Mouse (Mus musculus) urinary bladder, postnatal 4 days (tissue): ENCODE data around the gene Tfam.

Experiments used
- DNase-seq, 2 experiments: peaks; one replicate each; pipeline ENCODE4 v3.0.0; 2021 to 2022; ENCODE audit warnings: low spot score in 2 of 2

Gene Tfam

GRCm38 (mm10) chr10:71223101-71223500 is 15.0 kb downstream of the Tfam start:
- no peak for DNase-seq

- no peak for DNase-seq
Observed at GRCm38 (mm10) chr10:71222639-71223038, 15.4 kb downstream of the Tfam start.

- DNase-seq, result peak; percentile 61 to 81
Observed at GRCm38 (mm10) chr10:71218228-71218892, 19.7 kb downstream of the Tfam start.

GRCm38 (mm10) chr10:71215996-71216395 is 22.1 kb downstream of the Tfam start:
- DNase-seq, result no peak

- no peak for DNase-seq
Observed at GRCm38 (mm10) chr10:71201512-71201911, 36.6 kb downstream of the Tfam start.

GRCm38 (mm10) chr10:71200964-71201363 is 37.1 kb downstream of the Tfam start:
- DNase-seq, result no peak

GRCm38 (mm10) chr10:71198676-71199075 is 39.4 kb downstream of the Tfam start:
- peak in 1 of 2 experiments; percentile 44 for DNase-seq

GRCm38 (mm10) chr10:71197036-71197785 is 40.9 kb downstream of the Tfam start:
- DNase-seq, result no peak

GRCm38 (mm10) chr10:71195501-71195900 is 42.6 kb downstream of the Tfam start:
- peak in 1 of 2 experiments; percentile 26 for DNase-seq

- DNase-seq, result peak in 1 of 2 experiments; percentile 33
Observed at GRCm38 (mm10) chr10:71194713-71195112, 43.4 kb downstream of the Tfam start.

GRCm38 (mm10) chr10:71193319-71193718 is 44.8 kb downstream of the Tfam start:
- DNase-seq, result no peak

- DNase-seq, result no peak
Observed at GRCm38 (mm10) chr10:71192886-71193285, 45.2 kb downstream of the Tfam start.

- no peak for DNase-seq
Observed at GRCm38 (mm10) chr10:71188681-71189080, 49.4 kb downstream of the Tfam start.

- DNase-seq, result no peak
Observed at GRCm38 (mm10) chr10:71185059-71185458, 53.0 kb downstream of the Tfam start.

GRCm38 (mm10) chr10:71183339-71184031 is 54.6 kb downstream of the Tfam start:
- DNase-seq, result no peak

GRCm38 (mm10) chr10:71181931-71182330 is 56.1 kb downstream of the Tfam start:
- DNase-seq, result no peak

- DNase-seq, result no peak
Observed at GRCm38 (mm10) chr10:71181091-71181490, 57.0 kb downstream of the Tfam start.

GRCm38 (mm10) chr10:71180057-71180456 is 58.0 kb downstream of the Tfam start:
- DNase-seq, result no peak

- no peak for DNase-seq
Observed at GRCm38 (mm10) chr10:71177201-71177600, 60.9 kb downstream of the Tfam start.

GRCm38 (mm10) chr10:71176341-71176740 is 61.7 kb downstream of the Tfam start:
- no peak for DNase-seq
